Mouse (Mus musculus) liver, embryonic 11.5 days (tissue): ENCODE data around the gene Nmrk1. TPM values are rescaled to one million over a fixed set of nuclear protein-coding genes. Genes with fewer than 3 reads are reported as not detected.

Experiments
- ATAC-seq: fragments of 200-750 bp; cut with Nextera tagmentation; replicated peaks from 2 replicates; pipeline ENCODE4 v1.8.0; 2017; ENCODE audit warnings: moderate number of reproducible peaks, mild to moderate bottlenecking, moderate TSS enrichment, moderate library complexity; ENCODE audit not compliant: low FRiP score
- DNase-seq: peaks from one replicate; pipeline ENCODE4 v3.0.0-alpha.2; 2017; ENCODE audit warnings: low spot score
- H3K27ac ChIP-seq: fragments of 300-500 bp; sonication (generic); 2 replicates; pipeline ENCODE4 v1.5.1; 2014; ENCODE audit warnings: mild to moderate bottlenecking, low read depth, low read length, control low read depth
- H3K27me3 ChIP-seq: fragments of 300-500 bp; sonication (generic); replicated peaks from 2 replicates; pipeline ENCODE4 v1.6.1; 2014; ENCODE audit warnings: low read length, mixed read lengths; ENCODE audit not compliant: control insufficient read depth, insufficient read depth
- H3K36me3 ChIP-seq: fragments of 300-500 bp; sonication (generic); 2 replicates; pipeline ENCODE4 v1.6.1; 2014; ENCODE audit warnings: mild to moderate bottlenecking, low read length, moderate library complexity, mixed read lengths; ENCODE audit not compliant: control insufficient read depth, insufficient read depth
- H3K4me1 ChIP-seq: fragments of 300-500 bp; sonication (generic); replicated peaks from 2 replicates; pipeline ENCODE4 v1.6.1; 2014; ENCODE audit warnings: low read length, mixed read lengths; ENCODE audit not compliant: control insufficient read depth, insufficient read depth
- H3K4me2 ChIP-seq: fragments of 300-500 bp; sonication (generic); 2 replicates; pipeline ENCODE4 v1.6.1; 2014; ENCODE audit warnings: mild to moderate bottlenecking, control low read depth, moderate library complexity
- H3K4me3 ChIP-seq: fragments of 300-500 bp; sonication (generic); 2 replicates; pipeline ENCODE4 v1.5.1; 2014; ENCODE audit warnings: low read depth, low read length, control low read depth
- H3K9ac ChIP-seq: fragments of 300-500 bp; sonication (generic); 2 replicates; pipeline ENCODE4 v1.6.1; 2014; ENCODE audit warnings: low read depth, low read length, control low read depth
- H3K9me3 ChIP-seq: fragments of 300-500 bp; sonication (generic); 2 replicates; pipeline ENCODE4 v1.6.1; 2016; ENCODE audit warnings: low read length, inconsistent platforms, mixed read lengths; ENCODE audit not compliant: control insufficient read depth
- WGBS: fragments of 180-500 bp; shearing (Covaris S2); extraction: QIAGEN DNeasy Blood & Tissue Kit; methylation state at CpG from one replicate; pipeline ENCODE4 v1.1.7; 2014; 5-methylcytosine and 5-hydroxymethylcytosine counted together
- polyA plus RNA-seq: library from polyadenylated mRNA; unstranded; fragments of >200 nt; fragmentation: Nextera tagmentation; extraction: Ambion mirVana; gene quantifications from 2 replicates; pipeline ENCODE4 v1.2.1, GENCODE M21; 2014

The Nmrk1 gene
- polyA plus RNA-seq, 1 experiment from 2014 or later, result 12.4 TPM

GRCm38 (mm10) chr19:18641001-18641400 is 9.3 kb downstream of the Nmrk1 start:
- DNase-seq, result no peak
- no peak for ATAC-seq
- Histone ChIP-seq H3K9me3 (no peaks in the 10 kb centered on the region), H3K4me1 (peaks cover 11% of the 10 kb centered on the region), H3K27ac (no peak overlapping the region), H3K4me3 (no peak overlapping the region), H3K36me3 (no peaks in the 10 kb centered on the region), H3K4me2 (no peak overlapping the region), H3K9ac (no peak overlapping the region), H3K27me3 (no peaks in the 10 kb centered on the region)
- 77% methylated on average over 4 of the region's 4 CpGs for WGBS

GRCm38 (mm10) chr19:18643411-18643810 is 11.7 kb downstream of the Nmrk1 start:
- Histone ChIP-seq H3K9me3 (no peaks in the 10 kb centered on the region), H3K4me3 (no peak overlapping the region), H3K27ac (peak overlapping the region; percentile 45; the same call in 1 of the 2 replicates), H3K4me2 (no peak overlapping the region), H3K36me3 (no peaks in the 10 kb centered on the region), H3K9ac (no peak overlapping the region), H3K4me1 (peaks cover 31% of the 10 kb centered on the region), H3K27me3 (no peaks in the 10 kb centered on the region)
- 77% methylated on average over 4 of the region's 4 CpGs for WGBS
- no peak for ATAC-seq
- no peak for DNase-seq

GRCm38 (mm10) chr19:18644084-18644483 is 12.3 kb downstream of the Nmrk1 start:
- DNase-seq, result no peak
- no peaks in the 10 kb centered on the region for H3K27me3 ChIP-seq
- H3K9ac ChIP-seq, result no peak overlapping the region
- peak overlapping the region; percentile 39 for H3K4me2 ChIP-seq
- no peaks in the 10 kb centered on the region for H3K9me3 ChIP-seq
- ATAC-seq, result peak; percentile 84
- H3K4me3 ChIP-seq, result no peak overlapping the region
- WGBS, result 42% methylated on average over 6 of the region's 6 CpGs
- H3K4me1 ChIP-seq, result peaks cover 35% of the 10 kb centered on the region
- H3K27ac ChIP-seq, result peak overlapping the region; percentile 45; the same call in 1 of the 2 replicates
- no peaks in the 10 kb centered on the region for H3K36me3 ChIP-seq

- no peak for ATAC-seq
- peaks cover 55% of the 10 kb centered on the region for H3K4me1 ChIP-seq
- H3K27me3 ChIP-seq, result no peaks in the 10 kb centered on the region
- peak overlapping the region; percentile 51 for H3K4me2 ChIP-seq
- 0 out of 2 replicates have a peak overlapping the region, but pooled peaks have one; percentile 14 for H3K9ac ChIP-seq
- 46% methylated on average over 3 of the region's 3 CpGs for WGBS
- no peaks in the 10 kb centered on the region for H3K9me3 ChIP-seq
- no peak for DNase-seq
- H3K4me3 ChIP-seq, result no peak overlapping the region
- peak overlapping the region; percentile 86 for H3K27ac ChIP-seq
- H3K36me3 ChIP-seq, result no peaks in the 10 kb centered on the region
These were observed 14.6 kb downstream of the Nmrk1 start for GRCm38 (mm10) chr19:18646397-18646796.

GRCm38 (mm10) chr19:18646853-18647420 is 15.2 kb downstream of the Nmrk1 start:
- Histone ChIP-seq H3K27me3 (no peaks in the 10 kb centered on the region), H3K4me2 (peak overlapping the region; percentile 51), H3K36me3 (no peaks in the 10 kb centered on the region), H3K4me1 (peaks cover 56% of the 10 kb centered on the region), H3K4me3 (no peak overlapping the region), H3K27ac (peak overlapping the region; percentile 86), H3K9ac (0 out of 2 replicates have a peak overlapping the region, but pooled peaks have one; percentile 14), H3K9me3 (no peaks in the 10 kb centered on the region)
- WGBS, result 38% methylated on average over 5 of the region's 5 CpGs
- DNase-seq (no peak), ATAC-seq (peak; percentile 82)

- H3K27me3 ChIP-seq, result no peaks in the 10 kb centered on the region
- peak overlapping the region; percentile 86 for H3K27ac ChIP-seq
- H3K36me3 ChIP-seq, result no peaks in the 10 kb centered on the region
- 69% methylated on average over 9 of the region's 9 CpGs for WGBS
- DNase-seq (no peak), ATAC-seq (no peak)
- H3K9me3 ChIP-seq, result no peaks in the 10 kb centered on the region
- H3K9ac ChIP-seq, result no peak overlapping the region
- no peak overlapping the region for H3K4me3 ChIP-seq
- H3K4me2 ChIP-seq, result no peak overlapping the region
- H3K4me1 ChIP-seq, result peaks cover 56% of the 10 kb centered on the region
These were observed 16.2 kb downstream of the Nmrk1 start for GRCm38 (mm10) chr19:18647775-18648557.

GRCm38 (mm10) chr19:18648558-18648945 is 16.8 kb downstream of the Nmrk1 start:
- Histone ChIP-seq H3K4me3 (no peak overlapping the region), H3K9me3 (no peaks in the 10 kb centered on the region), H3K27me3 (no peaks in the 10 kb centered on the region), H3K36me3 (no peaks in the 10 kb centered on the region), H3K9ac (no peak overlapping the region), H3K4me2 (no peak overlapping the region), H3K4me1 (peaks cover 56% of the 10 kb centered on the region), H3K27ac (no peak overlapping the region)
- no peak for ATAC-seq
- WGBS, result 88% methylated on average over 6 of the region's 6 CpGs
- DNase-seq, result no peak

GRCm38 (mm10) chr19:18649955-18650354 is 18.2 kb downstream of the Nmrk1 start:
- Histone ChIP-seq H3K27me3 (no peaks in the 10 kb centered on the region), H3K27ac (peak overlapping the region; percentile 67), H3K9ac (no peak overlapping the region), H3K36me3 (no peaks in the 10 kb centered on the region), H3K4me1 (peaks cover 57% of the 10 kb centered on the region), H3K9me3 (no peaks in the 10 kb centered on the region), H3K4me2 (peak overlapping the region; percentile 51), H3K4me3 (no peak overlapping the region)
- no peak for DNase-seq
- no peak for ATAC-seq
- 49% methylated on average over 4 of the region's 4 CpGs for WGBS

GRCm38 (mm10) chr19:18650473-18650872 is 18.7 kb downstream of the Nmrk1 start:
- H3K27ac ChIP-seq, result peak overlapping the region; percentile 67
- H3K4me1 ChIP-seq, result peaks cover 57% of the 10 kb centered on the region
- ATAC-seq, result peak; percentile 59
- H3K9me3 ChIP-seq, result no peaks in the 10 kb centered on the region
- no peak for DNase-seq
- H3K9ac ChIP-seq, result no peak overlapping the region
- H3K4me3 ChIP-seq, result no peak overlapping the region
- WGBS, result 33% methylated on average over 6 of the region's 6 CpGs
- no peaks in the 10 kb centered on the region for H3K36me3 ChIP-seq
- H3K4me2 ChIP-seq, result peak overlapping the region; percentile 51
- H3K27me3 ChIP-seq, result no peaks in the 10 kb centered on the region
